Mouse (Mus musculus): ENCODE results near the gene Olfr9.

- TF ChIP-seq REST (IDR thresholded peaks at IDR 0.05; ENCODE audit: insufficient read depth, insufficient read length) (no peak), MYOD1 (IDR thresholded peaks at IDR 0.05; ENCODE audit: control insufficient read depth in 1 of 3, insufficient read length in 2 of 3, low read depth in 2 of 3) (no peak), MYOG (IDR thresholded peaks at IDR 0.05; ENCODE audit: control insufficient read depth in 1 of 3, insufficient read depth in 1 of 3, insufficient read length in 2 of 3, low read depth in 2 of 3) (no peak), USF1 (IDR thresholded peaks at IDR 0.05; ENCODE audit: low read depth) (no peak), POLR2A (IDR thresholded peaks at IDR 0.05; ENCODE audit: insufficient read length, low read depth) (no peak), SRF (IDR thresholded peaks at IDR 0.05; ENCODE audit: control insufficient read depth, insufficient read length, low read depth) (no peak), POLR2AphosphoS2 (IDR thresholded peaks at IDR 0.05; ENCODE audit: insufficient read length, low read depth) (no peak), TCF12 (IDR thresholded peaks at IDR 0.05; ENCODE audit: insufficient read depth, poor library complexity, severe bottlenecking) (no peak)
Observed at GRCm38 (mm10) chr10:129039796-129040195, 50.6 kb downstream of the Olfr9 start, which contains the start of gene Olfr764-ps1.

Data from myocyte (in vitro differentiated cells).